Mouse (Mus musculus) adrenal gland, postnatal 25 days (tissue): ENCODE measurements around the gene Ceacam20. TPM values are rescaled to one million over a fixed set of nuclear protein-coding genes. Genes with fewer than 3 reads are reported as not detected.
"Not testable (repeated sequence)": the region's sequence is repeated elsewhere in the genome, so short reads cannot be mapped to it uniquely, and the experiment has no call there.

Source experiments
- DNase-seq: peaks from one replicate; pipeline ENCODE4 v3.0.0; 2021; ENCODE audit warnings: mixed read lengths
- long read RNA-seq: library from polyadenylated mRNA; stranded (forward); transcript quantifications from one replicate; pipeline ENCODE4 v2.0.0, GENCODE M21; 2021
- total RNA-seq: library from RNA; stranded (reverse); gene quantifications from 2 replicates; pipeline ENCODE4 v1.2.3, GENCODE M21; 2021

The Ceacam20 gene
- not detected in 2 replicates for total RNA-seq
- long read RNA-seq, result 0 reads

- DNase-seq, result no peak
Observed at GRCm38 (mm10) chr7:19964985-19965579, at the start of gene Ceacam20. Gene Ceacam20 (plus strand): TSS chr7:19965412.

- DNase-seq, result no peak
Observed at GRCm38 (mm10) chr7:19920166-19920505, 45.1 kb upstream of the Ceacam20 start.

- peak; percentile 82 for DNase-seq
Observed at GRCm38 (mm10) chr7:19920506-19921261, 44.5 kb upstream of the Ceacam20 start, which contains the start of gene Pvr. Gene Pvr (minus strand): TSS chr7:19921160.

DNA sequence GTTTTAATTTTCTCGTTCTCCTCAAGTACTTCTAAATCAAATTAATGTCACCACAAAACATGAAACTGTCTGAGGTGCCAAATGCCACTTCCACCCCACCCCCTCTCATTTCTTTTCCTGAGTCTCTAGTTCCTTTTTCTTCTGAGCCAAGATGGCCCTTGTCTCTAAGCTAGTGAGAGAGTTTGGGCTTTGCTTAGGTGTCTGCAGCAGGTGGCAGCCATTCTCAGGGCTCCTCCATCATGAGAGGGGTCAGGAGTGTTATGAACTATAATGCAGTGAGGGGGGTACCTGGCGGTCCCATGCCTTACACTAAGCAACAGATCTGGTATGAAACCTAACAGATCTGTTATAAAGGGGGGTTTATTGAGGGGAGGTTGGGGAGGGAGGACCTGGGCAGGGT is 41.9 kb upstream of the Ceacam20 start:
- DNase-seq, result no peak

GRCm38 (mm10) chr7:19923797-19924196 is 41.4 kb upstream of the Ceacam20 start:
- no peak for DNase-seq

GRCm38 (mm10) chr7:19925376-19925775 is 39.8 kb upstream of the Ceacam20 start:
- DNase-seq, result no peak

- no peak for DNase-seq
Observed at GRCm38 (mm10) chr7:19926849-19927480, 38.2 kb upstream of the Ceacam20 start.

DNA sequence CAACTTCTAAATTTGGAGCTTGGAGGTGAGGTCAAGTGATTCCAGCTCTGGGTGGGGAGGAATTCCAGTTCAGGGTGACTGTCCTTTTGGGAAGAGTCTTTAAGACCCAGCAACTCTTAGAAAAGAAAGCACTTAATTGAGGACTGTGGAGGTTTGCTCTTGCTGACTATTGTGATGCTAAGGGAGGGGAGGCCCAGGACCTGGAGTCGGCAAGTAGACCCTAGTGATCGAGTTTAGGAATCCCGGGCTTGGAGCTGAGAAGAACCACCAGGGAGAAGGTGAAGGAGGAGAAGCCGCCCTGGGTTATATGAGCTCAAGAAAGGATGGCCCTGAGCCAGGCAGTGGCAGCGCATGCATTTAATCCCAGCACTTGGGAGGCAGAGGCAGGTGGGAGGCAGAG is 36.7 kb upstream of the Ceacam20 start:
- DNase-seq, result no peak

DNA sequence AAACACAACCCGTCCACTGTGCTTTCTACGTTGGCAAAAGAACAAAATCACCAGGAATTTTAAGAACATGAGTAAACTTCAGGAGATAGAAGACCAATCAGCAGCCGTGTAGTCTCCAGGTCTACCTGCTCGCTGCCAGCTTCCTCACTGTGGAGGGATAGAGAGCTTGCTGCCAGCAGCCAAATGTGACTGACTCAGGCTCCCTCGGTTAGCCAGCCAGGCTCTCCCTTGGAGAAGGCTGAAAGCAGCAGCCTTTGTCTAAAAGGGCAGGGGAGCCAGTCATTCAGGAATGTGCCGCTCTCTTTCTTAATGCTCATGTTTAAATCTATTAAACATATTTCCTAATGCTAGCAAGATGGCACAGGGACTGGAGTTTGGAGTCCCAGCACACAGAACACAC is 34.7 kb upstream of the Ceacam20 start:
- DNase-seq, result not testable (repeated sequence)

DNA sequence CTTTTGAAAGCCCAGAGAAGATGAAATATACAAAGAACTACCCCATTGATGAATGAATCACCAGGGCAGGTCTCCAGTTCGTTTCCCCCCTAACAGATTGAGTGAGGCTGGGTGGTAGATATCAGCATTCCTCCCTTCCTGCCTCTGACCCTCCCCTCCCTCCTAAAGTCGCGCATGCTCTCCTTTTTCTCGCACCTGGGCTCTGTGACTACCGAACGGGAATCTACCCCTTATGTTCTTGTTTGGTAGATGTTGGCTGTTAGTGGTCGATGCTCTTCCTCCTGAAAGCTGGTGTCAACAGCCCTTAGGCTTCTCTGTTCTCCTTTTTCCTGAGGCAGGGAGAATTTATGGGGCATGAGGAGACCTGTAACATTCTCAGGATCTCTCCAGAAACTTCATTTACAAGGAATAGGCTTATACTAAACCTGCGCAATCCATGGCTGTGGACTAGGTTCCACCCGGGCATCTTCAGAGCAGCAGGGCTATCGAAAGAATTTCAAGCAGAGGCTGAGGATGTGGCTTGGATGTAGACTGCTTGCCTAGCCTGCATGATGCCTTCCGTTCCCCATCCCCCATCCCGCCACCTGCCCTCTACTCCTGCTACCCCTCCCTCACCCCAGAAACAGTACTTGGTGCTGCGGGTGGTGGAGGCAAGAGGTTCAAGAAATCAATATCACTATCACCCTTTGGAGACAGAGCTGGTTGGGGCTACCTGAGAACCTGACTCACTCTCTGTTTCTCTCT is 32.9 kb upstream of the Ceacam20 start:
- no peak for DNase-seq

DNA sequence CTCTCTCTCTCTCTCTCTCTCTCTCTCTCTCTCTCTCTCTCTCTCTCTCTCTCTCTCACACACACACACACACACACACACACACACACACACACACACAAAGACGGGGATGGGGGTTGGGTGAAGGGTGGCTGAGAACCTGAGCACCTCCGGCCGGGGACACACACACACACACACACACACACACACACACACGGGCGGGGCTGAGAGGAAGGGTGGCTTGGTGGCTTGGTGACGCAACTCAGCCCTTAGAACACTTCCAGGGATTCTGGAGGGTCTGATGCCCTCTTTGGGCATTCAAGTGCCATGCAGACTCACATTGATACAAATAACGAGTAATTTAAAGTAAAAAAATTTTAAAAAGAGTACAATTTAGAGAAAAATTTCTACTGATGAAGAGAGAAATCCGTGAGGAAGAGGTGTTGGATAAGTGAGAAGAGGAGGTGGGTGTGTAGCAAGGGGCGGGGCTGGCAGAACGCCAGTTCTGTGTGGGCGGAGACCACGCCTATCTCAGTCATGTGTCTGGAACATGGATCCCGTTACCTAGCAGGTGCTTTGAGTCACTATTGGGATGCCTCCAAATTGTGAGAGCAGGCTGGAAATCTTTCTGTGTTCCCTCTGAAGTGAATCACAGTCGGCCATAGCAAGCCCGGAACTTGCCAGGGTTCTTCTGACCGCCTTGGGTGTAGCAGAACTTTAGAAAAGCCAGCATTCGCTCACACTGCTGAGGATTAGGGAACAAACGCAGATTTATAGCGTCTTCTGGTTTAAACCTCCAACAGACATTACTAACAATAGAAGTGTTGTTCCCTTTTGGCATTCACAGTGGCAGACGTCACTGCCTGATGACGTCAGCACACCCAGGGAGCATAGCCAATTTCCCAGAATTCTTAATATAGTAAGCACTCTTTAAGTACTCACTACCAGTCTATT is 32.1 kb upstream of the Ceacam20 start:
- peak; percentile 63 for DNase-seq

- no peak for DNase-seq
Observed at GRCm38 (mm10) chr7:19935171-19935751, 30.0 kb upstream of the Ceacam20 start.

DNA sequence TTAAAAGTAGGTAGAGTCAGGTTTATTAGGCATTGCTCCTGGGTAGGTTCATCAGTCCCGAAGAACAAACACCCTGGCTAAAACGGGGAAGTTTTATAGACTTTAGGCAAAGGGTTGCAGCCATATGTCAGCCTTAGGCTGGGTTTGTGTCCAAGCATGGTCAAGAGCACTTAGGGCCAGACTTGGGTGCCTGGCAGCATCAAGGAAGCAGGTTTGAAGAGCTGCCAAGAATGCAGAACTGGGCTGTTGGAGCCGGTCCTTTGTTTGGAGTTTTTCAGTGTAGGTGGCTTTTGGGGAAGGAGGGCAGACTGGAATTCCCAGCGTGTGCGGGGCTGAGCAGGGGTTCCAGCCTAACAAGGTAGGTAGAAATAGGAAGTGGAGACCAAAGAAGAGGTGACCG is 29.3 kb upstream of the Ceacam20 start:
- DNase-seq, result no peak

- DNase-seq, result no peak
Observed at GRCm38 (mm10) chr7:19937229-19937821, 27.9 kb upstream of the Ceacam20 start.

- peak; percentile 73 for DNase-seq
Observed at GRCm38 (mm10) chr7:19939555-19940235, 25.5 kb upstream of the Ceacam20 start.

DNA sequence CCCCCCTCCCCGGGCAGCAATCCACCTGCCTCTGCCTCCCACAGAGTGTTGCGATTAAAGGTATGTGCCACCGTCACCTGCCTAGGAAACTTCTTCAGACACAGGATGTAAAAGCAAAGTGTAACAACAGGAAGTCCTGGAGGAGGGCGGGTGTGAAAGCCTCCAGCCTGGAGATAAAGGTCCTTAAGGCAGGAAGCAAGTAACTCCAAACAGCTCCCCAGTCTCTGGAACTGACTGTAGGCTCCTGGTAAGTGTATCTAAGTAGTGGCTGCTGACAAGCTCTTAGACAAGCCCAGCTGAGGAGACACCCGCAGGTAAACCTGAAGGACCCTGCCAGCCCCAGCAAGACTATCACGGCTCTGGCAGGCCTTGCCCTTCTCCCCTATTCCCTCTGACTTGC is 25.0 kb upstream of the Ceacam20 start:
- no peak for DNase-seq

DNA sequence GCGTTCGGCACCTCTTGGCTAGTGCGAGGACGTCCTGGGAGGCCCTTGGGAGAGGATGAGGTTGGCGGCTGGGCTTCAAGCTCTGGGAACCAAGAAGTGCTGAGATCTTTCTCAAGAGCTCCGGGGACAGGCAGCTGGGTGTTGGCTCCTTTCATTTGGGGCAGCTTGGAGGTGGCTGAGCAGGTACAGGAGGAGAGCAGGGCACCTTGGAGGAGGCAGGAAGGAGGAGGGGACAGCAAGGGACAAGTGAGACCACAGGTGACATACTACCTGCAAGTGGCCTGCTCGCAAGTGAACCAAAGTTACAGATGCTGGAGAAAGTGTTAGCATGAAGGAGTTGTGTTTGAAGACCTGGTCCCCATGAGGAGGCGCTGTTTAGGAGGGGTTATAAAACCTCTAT is 20.5 kb upstream of the Ceacam20 start:
- DNase-seq, result no peak

GRCm38 (mm10) chr7:19945201-19945600 is 20.0 kb upstream of the Ceacam20 start:
- DNase-seq, result no peak

GRCm38 (mm10) chr7:19945821-19946515 is 19.2 kb upstream of the Ceacam20 start:
- no peak for DNase-seq

- DNase-seq, result no peak
Observed at GRCm38 (mm10) chr7:19948956-19949355, 16.3 kb upstream of the Ceacam20 start.
